Mouse (Mus musculus): ENCODE data around the gene Nptx1. TPM values are rescaled to one million over a fixed set of nuclear protein-coding genes. Genes with fewer than 3 reads are reported as not detected.
A peak's percentile ranks its signal among the peaks of the same experiment; 100 is the strongest.

Gene Nptx1
- polyA plus RNA-seq, 1 experiment from 2014 or later: 28.3 TPM

DNA sequence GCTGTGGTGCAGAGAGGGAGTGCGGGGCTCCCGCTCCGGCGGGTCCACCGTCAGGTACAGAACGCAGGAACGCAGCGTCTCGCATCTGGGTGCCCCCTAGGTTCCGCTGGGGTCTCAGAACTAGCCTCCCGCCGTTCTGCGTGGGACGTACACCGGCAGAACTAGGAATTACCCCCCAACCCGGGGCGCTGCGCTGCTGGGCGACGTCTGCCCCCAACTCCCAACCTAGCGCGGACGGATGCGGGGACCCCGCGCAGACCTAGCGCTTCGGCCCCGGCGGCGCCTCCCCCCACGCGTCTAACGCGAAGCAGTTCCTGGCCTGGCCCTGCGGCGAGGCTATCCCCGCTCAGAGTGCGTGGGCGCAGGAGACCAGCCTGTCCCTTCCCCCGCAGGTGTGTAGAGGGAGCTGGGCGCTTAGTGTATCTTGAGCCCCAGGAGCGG lies 1.8 kb upstream of the Nptx1 start:
- Histone ChIP-seq H3K4me3 (replicated peaks) (peak overlapping the region; percentile 75), H3K27ac (replicated peaks) (peak overlapping the region; percentile 76), H3K4me2 (peak overlapping the region; percentile 98), H3K9ac (replicated peaks) (peak overlapping the region; percentile 85), H3K27me3 (replicated peaks) (peaks cover 20% of the 10 kb centered on the region), H3K9me3 (replicated peaks) (no peaks in the 10 kb centered on the region), H3K36me3 (no peaks in the 10 kb centered on the region), H3K4me1 (peaks cover 73% of the 10 kb centered on the region)
- no peak; the same call in 1 of the 2 replicates for ATAC-seq (ENCODE audit: low FRiP score)
- 1% methylated on average over 43 of the region's 43 CpGs for WGBS

DNA sequence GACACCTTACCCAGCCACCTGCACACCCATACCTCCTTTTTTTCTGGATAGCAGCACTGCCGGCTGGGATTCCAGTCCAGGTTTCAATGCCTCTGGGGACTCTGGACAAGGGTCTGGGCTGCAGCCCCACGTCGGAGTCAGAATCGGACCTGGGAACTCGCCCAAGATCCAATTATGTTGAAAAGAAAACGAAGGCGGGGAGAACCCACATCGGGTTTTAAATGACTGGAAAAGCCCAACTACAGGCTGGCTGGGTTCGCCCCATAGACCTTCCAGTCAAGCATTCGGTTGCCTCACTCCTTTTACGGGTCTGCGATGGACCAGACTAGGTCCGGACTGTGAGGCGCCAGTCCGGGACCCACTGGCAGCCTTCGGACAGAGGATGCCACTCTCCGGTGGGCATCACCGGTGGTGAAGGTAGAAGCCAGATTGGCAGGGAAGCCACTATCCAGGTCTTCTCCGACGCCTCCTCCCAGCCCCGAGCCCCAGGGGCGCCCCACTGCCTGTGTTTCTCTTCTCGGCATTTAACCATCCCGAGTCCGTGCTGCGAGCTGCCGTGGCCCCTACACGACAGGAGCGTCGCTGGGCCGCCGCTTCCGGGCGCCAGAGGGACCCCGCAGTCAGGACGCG lies 1.3 kb upstream of the Nptx1 start:
- ATAC-seq (ENCODE audit: low FRiP score): peak; percentile 27; the same call in 1 of the 2 replicates
- peak overlapping the region; percentile 76 for H3K27ac ChIP-seq (replicated peaks)

DNA sequence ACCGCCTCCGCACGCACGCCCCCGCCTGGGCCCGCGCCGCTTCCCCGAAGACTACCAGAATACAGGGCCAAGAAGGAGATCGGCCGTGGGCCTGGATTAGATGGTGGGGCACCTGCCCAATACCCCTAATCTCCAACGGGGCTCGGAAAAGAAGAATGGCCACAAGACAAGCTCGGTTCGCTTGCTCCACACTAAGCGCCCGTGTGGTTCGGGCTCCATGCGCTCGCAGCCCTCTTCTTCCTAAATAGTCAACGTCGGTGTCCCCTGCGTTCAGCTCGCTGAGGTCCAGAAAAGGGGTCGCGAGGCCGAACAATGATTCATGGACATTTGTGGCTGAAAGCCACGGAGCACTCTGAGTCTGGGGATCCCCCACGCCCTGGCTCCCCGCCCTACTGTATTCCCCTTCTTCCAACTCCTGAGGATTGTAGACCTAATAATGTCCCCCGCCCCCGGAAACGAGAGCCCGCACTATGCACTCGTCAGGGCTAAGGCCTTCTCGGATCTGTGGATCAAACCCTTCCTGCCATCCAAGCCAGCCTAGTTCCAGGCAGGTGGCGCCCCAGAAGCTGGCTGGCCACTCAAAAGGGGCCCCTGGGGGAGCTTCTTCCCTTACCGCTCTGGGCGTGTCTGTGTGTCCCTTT lies 518 bp upstream of the Nptx1 start:
- H3K4me2 ChIP-seq: peak overlapping the region; percentile 98
- H3K27ac ChIP-seq (replicated peaks): peak overlapping the region; percentile 76
- peaks cover 20% of the 10 kb centered on the region for H3K27me3 ChIP-seq (replicated peaks)
- H3K9me3 ChIP-seq (replicated peaks): no peaks in the 10 kb centered on the region
- WGBS: under 1% methylated on average over 39 of the region's 39 CpGs
- peak overlapping the region; percentile 75 for H3K4me3 ChIP-seq (replicated peaks)
- ATAC-seq (ENCODE audit: low FRiP score): peak; percentile 7
- H3K4me1 ChIP-seq: peaks cover 81% of the 10 kb centered on the region
- H3K9ac ChIP-seq (replicated peaks): peak overlapping the region; percentile 85
- no peaks in the 10 kb centered on the region for H3K36me3 ChIP-seq

More for the DNA sequence above, 1.3 kb upstream of the Nptx1 start:
- under 1% methylated on average over 37 of the region's 37 CpGs for WGBS
- peak overlapping the region; percentile 85 for H3K9ac ChIP-seq (replicated peaks)
- H3K9me3 ChIP-seq (replicated peaks): no peaks in the 10 kb centered on the region
- peak overlapping the region; percentile 75 for H3K4me3 ChIP-seq (replicated peaks)
- no peaks in the 10 kb centered on the region for H3K36me3 ChIP-seq
- H3K4me2 ChIP-seq: peak overlapping the region; percentile 98
- H3K4me1 ChIP-seq: peaks cover 73% of the 10 kb centered on the region
- H3K27me3 ChIP-seq (replicated peaks): peaks cover 20% of the 10 kb centered on the region

DNA sequence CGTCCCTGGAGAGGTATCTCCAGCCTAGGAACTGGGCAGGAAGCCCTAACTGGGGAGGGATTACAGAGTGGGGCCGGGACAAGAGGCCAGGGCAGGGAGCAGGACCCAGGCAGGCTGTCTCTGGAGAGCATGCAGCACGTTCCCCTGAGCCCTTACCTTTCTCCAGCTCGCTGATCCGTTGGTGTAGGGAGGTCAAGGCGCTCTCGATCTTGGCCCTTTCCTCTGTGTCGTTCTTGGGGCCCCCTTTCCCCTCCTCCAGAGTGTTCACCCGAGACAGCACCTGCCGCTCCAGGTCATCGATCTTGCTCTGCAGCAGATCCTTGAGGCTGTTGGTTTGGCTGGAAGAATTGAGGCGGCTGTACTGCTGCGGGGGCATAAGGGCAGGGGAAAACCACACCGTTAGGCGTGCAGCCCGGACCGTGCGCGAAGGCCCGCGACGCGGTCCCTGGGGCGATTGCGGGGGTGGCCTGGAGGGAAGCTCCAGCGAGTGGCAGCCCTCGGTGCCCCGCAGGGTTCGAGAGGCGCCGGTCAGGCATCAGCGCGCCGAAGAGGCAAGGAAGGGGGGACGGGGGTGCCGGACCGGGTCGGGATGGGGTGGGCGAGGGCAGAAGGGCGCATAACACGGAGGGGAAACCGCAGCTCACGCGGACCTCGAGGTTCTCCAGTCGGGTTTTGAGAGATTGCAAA lies 914 bp downstream of the Nptx1 start:
- Histone ChIP-seq H3K9ac (replicated peaks) (peak overlapping the region; percentile 85), H3K4me1 (peaks cover 85% of the 10 kb centered on the region), H3K9me3 (replicated peaks) (no peaks in the 10 kb centered on the region), H3K27me3 (replicated peaks) (peaks cover 20% of the 10 kb centered on the region), H3K4me3 (replicated peaks) (peak overlapping the region; percentile 75), H3K4me2 (peak overlapping the region; percentile 98), H3K36me3 (0 out of 2 replicates have a peak, but pooled peaks cover 2% of the 10 kb centered on the region), H3K27ac (replicated peaks) (peak overlapping the region; percentile 76)
- ATAC-seq (ENCODE audit: low FRiP score): no peak
- WGBS: under 1% methylated on average over 44 of the region's 46 CpGs

DNA sequence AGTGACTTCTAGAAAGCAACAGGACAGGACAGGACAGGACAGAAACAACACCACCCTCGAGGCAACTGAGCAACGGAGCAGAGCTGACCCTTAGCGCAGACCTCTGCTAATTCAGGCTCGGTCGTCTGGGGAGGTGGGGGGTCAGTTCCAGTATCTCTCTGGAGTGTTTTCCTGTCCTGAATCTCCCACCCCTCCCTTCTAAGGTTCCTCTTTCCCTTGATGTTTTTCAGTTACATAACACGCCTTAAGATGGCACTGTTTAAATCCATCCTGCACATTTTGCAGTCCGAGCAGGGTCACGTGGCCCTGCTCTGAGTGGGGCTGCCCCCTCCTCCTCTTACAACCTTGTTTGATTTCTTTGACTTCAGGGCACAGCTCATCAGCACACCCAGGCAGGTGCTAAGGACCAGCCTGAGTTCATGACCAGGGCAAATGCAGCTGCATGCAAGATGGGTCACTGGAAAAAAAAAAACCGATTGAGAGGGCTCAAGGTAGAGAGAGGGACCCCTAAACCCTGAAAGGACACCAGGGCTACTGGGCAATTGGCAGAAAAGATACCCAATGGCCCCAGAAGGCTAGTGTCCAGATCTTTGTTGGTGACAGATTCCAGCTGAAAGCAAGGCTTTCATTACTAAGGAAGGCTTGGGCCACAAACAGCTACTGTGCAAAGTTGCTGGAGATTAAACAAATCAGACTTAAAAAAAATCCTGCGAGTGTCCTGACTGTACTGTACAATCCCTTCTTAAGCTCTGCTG lies 1.6 kb downstream of the Nptx1 start:
- peaks cover 85% of the 10 kb centered on the region for H3K4me1 ChIP-seq
- no peak for ATAC-seq (ENCODE audit: low FRiP score)
- WGBS: 6% methylated on average over 10 of the region's 10 CpGs

DNA sequence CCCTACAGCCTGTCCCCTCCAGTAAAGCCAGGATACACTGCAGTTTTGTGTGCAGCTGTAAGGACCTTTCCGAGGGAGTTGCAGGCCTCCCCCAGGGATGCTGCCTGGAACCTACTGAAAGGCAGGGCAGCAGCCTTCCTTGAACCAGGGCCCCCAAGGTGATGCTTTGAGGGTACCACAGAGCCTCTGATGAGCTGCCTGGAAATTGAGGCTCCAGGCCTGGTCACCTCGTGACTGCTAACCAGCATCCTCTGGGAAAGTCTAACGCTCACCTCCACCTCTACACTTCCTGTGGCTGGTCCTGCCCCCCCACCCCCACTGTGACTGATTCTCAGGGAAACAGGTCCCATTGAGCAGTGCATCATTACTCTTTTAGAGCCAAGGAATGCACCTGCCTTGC lies 2.3 kb downstream of the Nptx1 start:
- 41% methylated on average over 3 of the region's 3 CpGs for WGBS
- Histone ChIP-seq H3K4me1 (peaks cover 82% of the 10 kb centered on the region), H3K9ac (replicated peaks) (peak overlapping the region; percentile 85), H3K36me3 (peaks cover 7% of the 10 kb centered on the region; the same call in 1 of the 2 replicates), H3K4me3 (replicated peaks) (peak overlapping the region; percentile 75), H3K9me3 (replicated peaks) (no peaks in the 10 kb centered on the region), H3K27ac (replicated peaks) (no peak overlapping the region), H3K4me2 (peak overlapping the region; percentile 98), H3K27me3 (replicated peaks) (peaks cover 13% of the 10 kb centered on the region)
- no peak for ATAC-seq (ENCODE audit: low FRiP score)

More for the DNA sequence above, 1.6 kb downstream of the Nptx1 start:
- Histone ChIP-seq H3K9ac (replicated peaks) (peak overlapping the region; percentile 85), H3K4me3 (replicated peaks) (peak overlapping the region; percentile 75), H3K36me3 (peaks cover 7% of the 10 kb centered on the region; the same call in 1 of the 2 replicates), H3K9me3 (replicated peaks) (no peaks in the 10 kb centered on the region), H3K4me2 (peak overlapping the region; percentile 98), H3K27ac (replicated peaks) (no peak overlapping the region), H3K27me3 (replicated peaks) (peaks cover 16% of the 10 kb centered on the region)

DNA sequence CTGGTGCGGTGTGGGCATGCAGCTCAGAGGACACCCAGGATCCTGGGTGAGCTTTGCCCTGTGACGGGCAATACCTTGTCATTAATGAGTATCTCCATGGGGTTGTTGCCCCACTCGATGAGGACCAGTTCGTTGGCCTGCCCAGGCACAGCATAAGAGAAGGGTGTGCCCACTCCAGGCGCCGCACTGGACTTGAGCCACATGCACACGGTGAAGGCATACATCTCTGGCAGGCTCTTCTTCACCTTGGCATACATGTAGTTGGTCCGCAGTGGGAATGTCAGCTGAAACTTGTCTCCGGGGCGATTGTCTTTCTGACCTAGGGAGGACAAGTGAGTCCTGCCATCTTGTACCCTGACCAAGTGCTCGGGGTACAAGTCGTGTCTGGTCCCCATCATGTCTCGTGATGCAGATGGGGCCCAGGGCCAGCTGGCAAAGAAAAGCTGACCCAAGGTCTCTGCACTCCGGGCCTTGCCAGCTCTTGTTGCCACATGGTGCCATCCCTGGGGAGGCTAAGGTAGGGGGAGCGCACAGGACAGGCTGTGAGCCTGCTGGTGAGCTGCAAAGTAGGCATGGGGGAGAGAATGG lies 2.9 kb downstream of the Nptx1 start:
- H3K4me2 ChIP-seq: peak overlapping the region; percentile 98
- H3K9ac ChIP-seq (replicated peaks): peak overlapping the region; percentile 35
- 76% methylated on average over 15 of the region's 15 CpGs for whole genome bisulfite sequencing
- peak overlapping the region; percentile 75 for H3K4me3 ChIP-seq (replicated peaks)
- H3K27me3 ChIP-seq (replicated peaks): peaks cover 13% of the 10 kb centered on the region
- peaks cover 83% of the 10 kb centered on the region for H3K4me1 ChIP-seq
- ATAC-seq (ENCODE audit: low FRiP score): no peak
- H3K9me3 ChIP-seq (replicated peaks): no peaks in the 10 kb centered on the region
- peaks cover 7% of the 10 kb centered on the region; the same call in 1 of the 2 replicates for H3K36me3 ChIP-seq
- no peak overlapping the region for H3K27ac ChIP-seq (replicated peaks)

DNA sequence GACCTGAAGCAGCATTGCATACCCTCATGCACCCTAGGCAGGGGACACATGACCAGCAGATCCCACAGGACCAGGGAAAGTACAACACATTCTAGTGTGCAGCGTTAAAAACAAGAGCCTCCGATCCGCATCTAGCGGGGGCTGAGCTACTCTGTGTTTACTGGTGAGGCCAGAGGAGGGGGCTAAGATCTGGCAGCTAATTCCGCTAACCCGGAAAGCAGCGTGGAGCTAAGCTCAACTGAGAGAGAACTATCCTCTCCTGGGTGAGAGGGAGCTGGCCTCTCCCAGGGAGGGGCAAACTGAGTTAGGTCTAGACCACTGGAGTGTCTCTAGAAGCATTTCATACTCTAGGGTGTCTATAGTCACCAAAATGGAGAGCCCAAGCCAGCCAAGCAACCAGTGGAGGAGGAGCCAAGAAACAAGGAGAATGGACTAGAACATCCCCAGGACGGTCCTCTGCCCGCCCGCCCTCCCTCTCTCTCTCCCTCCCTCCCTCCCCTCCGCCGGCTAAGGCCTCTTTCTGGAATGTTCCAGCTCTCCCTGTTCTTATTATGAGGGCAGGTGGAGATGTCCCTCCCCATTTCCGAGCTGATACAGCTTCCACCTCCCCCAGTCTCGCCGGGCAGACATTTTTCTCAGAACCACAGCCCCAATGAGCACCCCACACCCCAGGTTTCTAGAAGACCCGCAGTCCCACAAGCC lies 3.6 kb downstream of the Nptx1 start:
- H3K4me3 ChIP-seq (replicated peaks): peak overlapping the region; percentile 75
- ATAC-seq (ENCODE audit: low FRiP score): no peak
- peaks cover 13% of the 10 kb centered on the region for H3K27me3 ChIP-seq (replicated peaks)
- H3K36me3 ChIP-seq: peaks cover 7% of the 10 kb centered on the region; the same call in 1 of the 2 replicates
- no peaks in the 10 kb centered on the region for H3K9me3 ChIP-seq (replicated peaks)
- peaks cover 77% of the 10 kb centered on the region for H3K4me1 ChIP-seq
- peak overlapping the region; percentile 98 for H3K4me2 ChIP-seq
- 0 out of 2 replicates have a peak overlapping the region, but pooled peaks have one; percentile 8 for H3K9ac ChIP-seq (replicated peaks)
- H3K27ac ChIP-seq (replicated peaks): no peak overlapping the region
- WGBS: 54% methylated on average over 16 of the region's 16 CpGs

DNA sequence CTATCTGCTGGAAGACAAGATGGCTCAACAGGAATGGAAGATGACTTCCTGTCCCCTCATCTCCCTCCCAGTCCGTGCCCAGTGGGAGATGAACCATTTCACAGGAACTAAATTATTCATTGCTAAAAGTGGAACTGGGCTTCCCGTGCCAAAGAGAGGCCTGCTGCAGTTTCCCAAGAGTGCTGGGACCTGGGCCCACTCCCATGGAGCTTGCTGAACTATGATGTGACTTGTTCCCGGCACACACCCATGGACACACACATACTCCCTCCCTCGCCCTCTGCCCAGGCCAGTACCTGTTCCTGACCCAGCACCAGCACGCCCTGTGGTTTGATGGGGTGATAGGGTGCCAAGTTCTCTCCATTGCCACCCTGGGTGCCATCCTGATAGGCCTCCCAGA lies 4.7 kb downstream of the Nptx1 start:
- H3K4me1 ChIP-seq: peaks cover 66% of the 10 kb centered on the region

DNA sequence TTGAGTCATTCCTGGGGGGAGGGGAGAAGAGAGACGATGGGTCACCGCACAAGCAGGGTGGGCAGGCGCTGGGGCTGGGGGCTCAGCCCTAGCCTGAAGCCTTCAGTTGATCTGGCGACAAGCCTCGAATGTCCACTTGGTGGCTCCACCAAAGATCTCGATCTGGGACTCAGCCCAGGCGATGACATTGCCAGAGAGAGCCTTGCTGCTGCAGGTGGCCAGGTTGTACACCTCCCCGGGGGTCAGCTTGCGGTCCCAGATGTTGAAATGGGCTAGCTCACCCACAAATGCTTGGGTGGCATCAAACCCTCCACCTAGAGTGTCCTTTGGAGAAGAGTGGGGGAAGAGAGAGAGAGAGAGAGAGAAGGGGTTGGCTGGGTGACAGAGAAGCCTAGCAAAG lies 5.2 kb downstream of the Nptx1 start:
- H3K9me3 ChIP-seq (replicated peaks): no peaks in the 10 kb centered on the region
- H3K4me2 ChIP-seq: no peak overlapping the region; the same call in 1 of the 2 replicates
- H3K9ac ChIP-seq (replicated peaks): no peak overlapping the region
- WGBS: 60% methylated on average over 9 of the region's 9 CpGs
- H3K27me3 ChIP-seq (replicated peaks): peaks cover 13% of the 10 kb centered on the region
- H3K4me3 ChIP-seq (replicated peaks): no peak overlapping the region
- no peak overlapping the region for H3K27ac ChIP-seq (replicated peaks)
- ATAC-seq (ENCODE audit: low FRiP score): no peak
- H3K36me3 ChIP-seq: peaks cover 7% of the 10 kb centered on the region; the same call in 1 of the 2 replicates
- peaks cover 62% of the 10 kb centered on the region for H3K4me1 ChIP-seq

More for the DNA sequence above, 4.7 kb downstream of the Nptx1 start:
- no peak for ATAC-seq (ENCODE audit: low FRiP score)
- peaks cover 13% of the 10 kb centered on the region for H3K27me3 ChIP-seq (replicated peaks)
- no peaks in the 10 kb centered on the region for H3K9me3 ChIP-seq (replicated peaks)
- H3K9ac ChIP-seq (replicated peaks): no peak overlapping the region
- no peak overlapping the region for H3K4me3 ChIP-seq (replicated peaks)
- H3K36me3 ChIP-seq: peaks cover 7% of the 10 kb centered on the region; the same call in 1 of the 2 replicates
- H3K27ac ChIP-seq (replicated peaks): no peak overlapping the region
- WGBS: 76% methylated on average over 5 of the region's 5 CpGs
- H3K4me2 ChIP-seq: peak overlapping the region; percentile 98

Data from neural tube, embryonic 15.5 days (tissue).